Mouse (Mus musculus) megakaryocyte, embryonic 14.5 days (primary cell): ENCODE measurements at regions not wholly inside any gene's neighbourhood (a gene's known extent, or its start where the extent isn't known, plus 50 kb on each side); places are given as distances from the start of the nearest gene placed in this dataset.

Experiments
- FLI1 ChIP-seq: IDR thresholded peaks from 2 replicates; pipeline ENCODE4 v1.6.1; 2012; ENCODE audit warnings: low read length, inconsistent platforms, mixed read lengths
- GATA1 ChIP-seq: IDR thresholded peaks from 3 replicates; pipeline ENCODE4 v1.6.1; 2012; ENCODE audit warnings: mixed read lengths, low read length, inconsistent platforms, borderline replicate concordance

DNA sequence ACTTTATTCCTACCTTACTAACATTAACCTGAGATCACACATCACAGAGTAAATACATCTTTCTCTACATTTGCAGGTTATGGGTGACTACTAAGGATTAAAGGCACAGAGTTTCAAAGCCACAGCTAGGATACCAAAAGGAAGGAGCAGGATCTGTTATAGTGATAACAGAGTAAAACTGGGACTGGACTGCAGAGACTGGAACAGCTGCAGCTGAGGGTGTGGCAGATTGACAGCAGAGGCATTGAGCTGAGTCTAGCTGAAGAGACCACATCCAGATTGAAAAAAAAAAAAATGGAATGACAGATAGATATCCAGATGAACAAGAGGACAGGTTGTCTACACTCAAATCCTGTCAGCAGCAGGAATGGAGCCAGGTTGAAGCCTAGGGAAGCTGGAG is 301.1 kb downstream of the Irs2 start:
- TF ChIP-seq GATA1 (no peak), FLI1 (no peak)
